Mouse (Mus musculus): ENCODE measurements at regions not wholly inside any gene's neighbourhood (a gene's known extent, or its start where the extent isn't known, plus 50 kb on each side); places are given as distances from the start of the nearest gene placed in this dataset.

DNA sequence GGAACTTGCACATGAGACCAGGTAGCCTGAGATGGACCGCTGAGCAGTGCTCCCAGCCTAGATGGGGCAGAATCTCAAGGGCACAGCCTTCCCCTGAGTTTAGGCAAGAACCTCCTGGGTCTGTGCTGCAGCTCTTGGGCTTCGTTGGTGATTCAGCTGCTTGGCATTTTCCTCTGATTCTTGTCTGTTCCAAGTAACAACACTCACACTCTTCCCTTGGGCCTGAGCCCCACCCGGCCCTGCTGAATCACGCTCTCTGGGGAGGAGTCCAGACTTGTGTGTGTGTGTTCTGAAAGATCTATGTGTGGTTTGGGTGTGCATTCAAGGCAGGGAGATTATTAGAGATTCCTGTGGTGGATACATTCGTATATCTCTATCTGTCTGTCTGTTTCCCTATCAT, 517.4 kb upstream of the Tbx3 start:
- no peak for DNase-seq

DNA sequence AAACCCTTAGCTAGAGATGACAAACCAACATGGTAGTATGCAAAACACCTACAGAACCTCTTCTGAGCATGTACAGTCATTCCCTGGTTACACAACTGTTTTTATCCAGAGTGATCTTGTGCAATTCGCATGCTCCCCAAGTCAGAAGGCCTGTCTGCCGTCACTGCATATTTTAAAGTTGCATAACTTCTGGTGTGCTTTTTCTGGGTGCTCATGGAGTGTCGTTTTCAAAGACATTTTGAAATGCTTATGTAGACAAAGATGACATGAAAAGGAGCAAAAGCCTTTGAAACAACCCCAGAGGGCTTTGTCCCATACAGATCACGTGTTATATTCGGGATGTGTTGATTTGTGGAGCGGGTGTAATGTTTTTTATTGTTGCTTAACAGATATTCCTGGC, 513.8 kb upstream of the Tbx3 start:
- no peak for DNase-seq

DNA sequence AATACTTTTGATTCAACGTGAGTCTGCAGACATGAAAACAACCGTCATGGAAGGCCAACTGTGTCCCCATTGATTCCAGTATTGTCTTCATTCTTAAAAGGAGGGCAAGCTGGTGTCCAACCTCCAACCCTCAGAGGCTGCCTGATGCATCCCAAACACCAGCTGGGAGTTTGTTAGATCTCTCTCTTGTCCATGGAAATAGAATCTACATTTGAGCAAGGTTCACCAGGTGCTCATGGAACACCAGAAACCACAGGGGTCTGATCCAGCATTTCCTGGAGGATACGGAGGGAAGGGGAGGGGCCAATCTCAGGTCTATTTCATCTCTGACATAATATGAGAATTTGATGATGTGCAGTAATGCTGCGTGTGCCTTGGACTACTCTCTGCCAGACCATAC, 512.3 kb upstream of the Tbx3 start:
- DNase-seq: no peak

DNA sequence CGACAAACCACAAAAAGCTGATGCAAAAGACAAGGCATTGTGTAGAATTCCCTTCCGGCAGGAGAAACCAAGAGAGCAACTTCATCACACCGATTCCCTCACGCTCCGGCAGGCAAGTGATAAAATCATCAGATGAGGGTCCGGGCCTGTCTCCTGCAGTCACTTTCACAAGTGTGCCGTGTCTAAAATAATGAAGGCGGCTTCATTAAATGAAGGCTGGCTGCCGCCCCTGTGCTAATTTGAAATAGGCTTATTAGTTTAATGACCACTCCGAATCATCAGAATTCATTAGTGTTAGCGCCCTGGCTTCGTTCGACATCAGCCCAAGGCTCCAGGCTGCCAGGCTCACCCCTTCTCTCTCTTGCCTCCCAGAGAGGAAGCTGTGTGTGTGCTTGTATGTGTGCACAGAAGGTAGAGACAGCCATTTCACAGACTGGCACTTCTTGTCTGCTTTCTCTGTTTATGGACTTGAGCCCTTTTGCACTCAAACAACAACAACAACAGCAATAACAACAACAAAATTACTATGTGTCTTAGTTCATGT, 508.3 kb upstream of the Tbx3 start:
- no peak for DNase-seq

DNA sequence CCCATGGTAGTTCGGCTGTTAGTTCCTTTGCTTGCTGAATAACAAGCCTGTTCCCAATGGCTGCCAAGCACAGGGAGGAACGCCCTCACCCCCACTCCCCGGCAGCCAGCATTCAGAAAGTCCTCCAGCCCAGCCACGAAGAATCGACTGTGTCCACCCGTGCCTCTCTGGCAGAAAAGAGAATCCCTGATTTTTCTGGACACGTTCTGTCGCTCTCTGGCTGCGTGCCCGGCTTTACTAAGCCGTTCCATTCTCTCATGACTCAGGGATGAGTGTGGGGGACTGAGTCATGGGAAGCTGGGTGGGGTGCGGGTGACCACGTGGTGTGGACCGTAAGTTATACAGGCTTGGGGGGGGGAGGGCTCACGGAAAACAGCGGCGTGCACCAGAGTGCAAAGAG, 502.8 kb upstream of the Tbx3 start:
- peak; percentile 14 to 39 for DNase-seq

DNA sequence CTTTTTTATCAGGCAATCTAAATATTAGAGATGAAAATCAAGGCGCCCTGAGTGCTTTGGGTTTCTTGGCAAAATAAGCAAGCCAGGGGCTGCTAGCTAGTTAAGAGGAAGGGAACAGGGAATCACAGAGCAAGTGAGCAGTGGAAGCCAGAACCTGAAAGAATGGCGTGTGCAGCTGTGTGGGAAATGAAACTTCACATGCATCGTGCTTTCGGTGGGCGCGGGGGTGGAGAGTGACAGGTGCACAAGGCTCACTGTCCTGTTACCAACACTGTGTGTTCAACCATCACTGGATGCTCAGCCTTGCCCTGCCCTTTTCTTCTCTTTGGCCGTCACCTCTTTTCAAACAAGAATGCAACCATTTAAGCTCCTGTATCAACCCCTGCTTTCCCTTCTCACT, 501.2 kb upstream of the Tbx3 start:
- DNase-seq: no peak

DNA sequence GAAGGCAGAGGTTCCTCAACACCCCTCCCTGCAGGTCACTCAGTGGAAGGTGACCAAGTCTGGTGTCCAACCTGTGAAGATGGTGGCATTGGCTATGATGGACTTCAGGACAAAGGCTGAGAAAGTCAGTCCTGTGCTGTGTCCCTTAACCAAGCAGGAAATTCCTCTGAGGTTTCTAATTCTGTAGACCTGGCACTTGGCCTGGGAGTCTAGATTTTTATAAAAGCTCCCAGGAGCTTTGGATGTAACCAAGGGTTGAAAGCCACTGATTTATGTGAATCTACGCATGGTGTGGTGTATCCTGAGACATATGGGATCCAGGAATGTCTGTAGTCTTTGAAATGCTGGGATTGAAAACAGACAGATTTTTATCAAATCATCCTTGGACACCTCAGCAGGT, 498.8 kb upstream of the Tbx3 start:
- DNase-seq: peak in 1 of 2 experiments; percentile 5

DNA sequence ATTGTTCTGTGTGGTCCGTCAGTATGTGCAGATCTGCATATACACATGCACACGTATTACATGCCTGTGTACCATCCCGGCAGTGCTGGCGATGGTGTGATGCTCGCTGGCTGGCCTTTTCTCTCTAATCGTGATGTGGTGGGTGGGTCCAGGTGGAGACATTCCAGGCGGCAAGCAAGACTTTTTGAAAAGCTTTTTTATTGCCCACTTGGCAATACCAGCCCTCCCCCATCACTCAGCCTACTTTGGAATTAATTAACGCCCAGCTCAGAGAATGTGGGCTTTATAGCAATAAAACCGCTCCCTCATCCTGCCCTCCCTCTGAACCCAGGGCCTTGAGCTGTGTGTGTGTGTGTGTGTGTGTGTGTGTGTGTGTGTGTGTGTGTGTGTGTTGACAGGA, 491.7 kb upstream of the Tbx3 start:
- DNase-seq: no peak

DNA sequence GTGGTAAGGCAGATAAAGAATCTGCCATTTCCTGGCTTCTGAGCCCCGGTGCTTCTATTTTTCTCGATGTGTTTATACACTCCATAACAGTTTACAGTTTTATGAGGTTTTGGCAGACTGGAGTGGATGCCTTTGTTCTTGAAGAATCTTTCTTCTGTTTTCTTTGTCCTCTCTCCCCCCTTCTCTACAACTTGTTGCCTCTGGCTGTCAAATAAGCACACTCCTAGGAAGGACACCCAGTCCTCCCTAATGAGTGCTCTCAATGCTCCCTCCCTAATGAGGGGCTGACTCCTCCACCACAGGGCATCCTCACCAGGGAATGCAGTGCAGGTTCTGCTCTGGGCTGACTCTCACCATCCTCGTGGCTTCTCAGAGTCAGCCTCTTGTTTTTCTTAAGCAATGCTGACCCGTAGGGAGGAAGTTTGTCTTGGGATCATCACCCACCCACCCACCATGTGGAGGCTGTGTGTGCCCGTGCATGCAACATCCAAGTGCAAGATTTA, 486.9 kb upstream of the Tbx3 start:
- DNase-seq: no peak

DNA sequence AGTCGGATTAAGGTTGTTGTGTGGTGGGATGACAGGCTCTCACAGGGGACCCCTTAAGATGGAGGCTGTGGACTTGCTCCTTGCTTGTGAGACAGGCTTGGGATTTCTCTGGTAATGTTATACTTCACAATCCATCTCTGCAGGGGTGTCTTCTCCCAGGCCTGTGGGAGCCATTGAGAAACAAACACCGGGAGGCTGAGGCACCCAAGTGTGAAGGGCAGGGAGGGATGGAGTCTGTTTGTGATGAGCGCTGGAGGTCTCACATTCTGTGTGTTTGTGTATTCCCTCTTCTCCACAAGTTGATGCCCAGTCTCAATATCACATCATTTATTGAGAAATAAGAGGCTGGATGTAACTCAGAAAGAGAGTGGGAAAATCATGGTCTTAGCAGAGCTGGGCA, 483.9 kb upstream of the Tbx3 start:
- no peak for DNase-seq

DNA sequence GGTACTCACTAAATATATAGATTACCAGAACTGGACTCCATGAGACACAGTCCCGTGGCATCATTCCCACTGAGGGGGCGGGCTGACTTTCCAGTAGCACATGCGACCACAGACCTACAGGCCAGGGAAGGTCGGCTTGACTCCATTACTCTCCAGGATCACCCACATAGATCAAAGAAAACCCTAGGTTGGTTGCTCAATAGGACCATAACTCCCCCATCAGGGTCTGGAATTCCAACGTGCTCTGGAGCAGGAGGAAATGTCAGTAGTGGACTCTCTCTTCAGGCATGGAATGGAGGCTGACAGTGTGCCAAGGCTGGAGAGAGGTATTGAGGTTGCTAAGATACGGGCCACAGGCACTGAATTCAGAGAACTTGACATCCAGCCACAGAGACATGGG, 482.0 kb upstream of the Tbx3 start:
- no peak for DNase-seq

DNA sequence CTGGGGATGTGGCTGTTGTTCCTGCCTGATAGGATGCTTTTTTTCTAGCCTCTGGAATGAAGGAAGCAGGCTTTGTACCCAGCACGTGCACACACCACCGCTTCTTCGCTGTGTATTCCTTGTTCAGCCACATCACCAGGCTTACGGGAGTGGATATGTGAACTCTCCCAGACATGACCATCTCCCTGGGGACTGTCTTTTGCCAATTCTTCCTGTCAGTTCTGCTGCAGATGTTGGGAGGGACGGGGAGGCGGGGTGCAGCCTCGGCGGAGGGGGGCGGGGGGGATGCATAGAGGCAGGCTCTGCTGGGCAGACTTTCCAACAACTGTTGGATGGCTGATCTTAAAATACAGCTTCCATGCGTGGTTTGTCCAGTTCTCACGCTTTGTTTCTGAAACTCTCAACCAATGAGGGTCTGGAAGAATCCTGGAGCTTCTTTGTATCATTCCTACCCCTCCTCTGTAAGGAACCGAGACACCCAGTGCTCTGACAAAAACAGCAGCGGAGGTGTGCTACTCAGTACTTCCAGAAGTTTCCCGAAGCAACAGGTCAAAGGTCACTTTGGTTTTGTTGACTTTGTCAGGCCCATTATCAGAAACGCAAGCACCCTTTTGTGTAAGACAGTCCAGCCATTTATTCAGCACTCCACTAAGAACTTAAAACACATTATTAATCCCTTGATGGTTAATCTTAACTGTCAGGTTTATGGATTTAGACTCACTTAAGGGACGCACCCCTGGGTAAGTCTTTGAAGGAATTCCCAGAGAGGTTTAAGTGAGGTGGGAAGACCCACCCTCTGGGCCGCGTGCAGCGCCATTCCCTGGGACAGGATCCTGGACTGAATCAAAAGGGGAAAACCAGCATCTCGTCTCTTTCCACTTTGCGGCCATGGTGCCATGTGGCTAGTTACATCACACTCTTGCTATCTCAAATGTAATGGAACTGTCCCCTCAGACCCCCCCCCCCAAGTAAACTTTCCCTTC, 476.5 kb upstream of the Tbx3 start:
- peak; percentile 14 to 34 for DNase-seq

DNA sequence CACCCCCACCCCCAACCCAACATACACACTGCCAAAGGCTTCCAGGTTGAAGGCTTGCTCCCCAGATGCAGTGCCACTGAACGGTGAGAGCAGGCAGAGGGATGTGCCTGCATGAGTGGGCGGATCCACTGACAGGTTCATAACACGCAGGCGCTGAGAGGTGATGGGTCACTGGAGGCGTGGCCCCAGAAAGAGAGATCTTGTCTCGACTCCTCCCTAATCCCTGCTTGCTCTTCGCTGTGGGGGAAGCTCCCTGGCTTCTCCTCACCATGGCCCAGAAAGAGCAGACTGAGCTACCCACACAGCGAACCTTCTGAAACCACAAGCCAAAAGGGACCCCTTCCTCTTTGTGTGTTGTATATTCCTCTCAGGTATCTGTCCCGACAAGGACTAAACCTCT, 470.6 kb upstream of the Tbx3 start:
- DNase-seq: no peak

DNA sequence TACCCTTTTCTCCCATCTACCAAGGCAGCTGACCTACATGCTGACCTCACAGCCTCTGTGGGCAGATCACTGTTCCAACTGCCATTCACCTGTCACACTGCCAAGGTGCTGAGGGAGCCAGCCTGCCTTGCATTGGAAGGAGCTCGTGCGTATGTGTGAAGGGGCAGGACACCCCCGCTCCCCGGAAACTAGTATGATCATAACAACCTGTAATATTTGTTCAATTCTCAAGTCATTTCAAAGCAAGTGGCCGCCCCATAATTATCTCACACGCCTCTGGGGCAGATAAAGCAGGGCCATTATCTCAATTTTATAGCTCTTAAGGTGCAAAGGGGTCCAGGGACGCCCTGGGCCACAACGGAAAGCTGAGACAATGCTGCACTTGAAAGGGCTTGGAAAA, 469.2 kb upstream of the Tbx3 start:
- no peak for DNase-seq

DNA sequence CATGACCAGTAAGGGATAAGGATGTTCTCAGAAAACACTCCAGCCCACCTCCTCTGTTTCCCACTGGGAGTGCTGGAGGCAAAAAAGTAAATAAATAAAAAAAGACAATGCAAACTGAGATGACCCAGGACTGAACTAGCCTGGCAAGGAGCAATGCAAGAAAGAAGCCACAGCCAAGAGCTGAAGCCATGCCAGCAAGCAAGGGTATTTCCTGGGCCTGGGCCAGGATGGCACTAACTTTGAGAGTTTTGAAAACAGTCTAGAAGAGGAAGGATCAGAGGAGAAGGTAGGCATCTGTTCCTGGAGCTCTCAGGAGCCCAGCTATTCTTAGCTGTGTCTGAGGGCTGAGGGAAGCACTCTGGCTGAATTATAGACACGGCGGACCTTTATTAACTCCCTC, 465.7 kb upstream of the Tbx3 start:
- no peak for DNase-seq

DNA sequence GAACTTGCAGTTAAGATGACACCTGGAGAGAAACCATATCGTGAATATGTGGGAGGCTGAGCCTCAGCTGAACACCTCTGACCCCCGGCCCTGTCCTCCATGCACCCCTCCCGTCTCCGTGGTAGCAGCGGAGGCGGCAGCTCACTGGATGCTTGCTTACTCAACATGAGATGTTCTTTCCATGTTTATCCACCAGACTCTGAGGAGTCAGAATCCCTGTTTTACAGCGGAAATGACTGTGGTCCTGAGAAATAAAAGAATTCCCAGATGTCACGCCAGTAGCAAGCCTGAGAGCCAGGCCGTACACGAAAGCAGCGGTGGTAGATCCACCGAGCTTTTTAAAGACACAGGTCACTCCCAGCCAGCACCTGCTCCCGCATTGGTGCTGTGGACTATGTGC, 462.4 kb upstream of the Tbx3 start:
- DNase-seq: peak; percentile 1 to 8

DNA sequence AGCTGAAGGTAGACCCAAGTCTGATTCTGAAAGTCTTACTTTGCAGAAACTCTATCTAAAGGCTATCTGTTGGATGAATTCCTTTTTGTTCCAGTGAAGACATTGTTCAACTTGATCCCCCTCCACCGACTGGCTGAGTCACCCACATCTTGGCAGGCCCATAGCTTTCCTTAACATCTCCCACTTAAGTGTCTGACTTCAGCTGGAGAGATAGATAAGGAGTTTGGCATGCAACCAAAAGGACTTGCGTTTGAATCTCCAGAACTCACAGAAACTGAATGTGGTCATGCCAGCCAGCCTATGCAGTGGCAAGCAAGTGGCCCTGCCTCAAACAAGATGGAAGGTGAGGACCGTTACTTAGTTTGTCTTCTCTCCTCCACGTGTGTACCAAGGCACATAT, 457.3 kb upstream of the Tbx3 start:
- DNase-seq: no peak

DNA sequence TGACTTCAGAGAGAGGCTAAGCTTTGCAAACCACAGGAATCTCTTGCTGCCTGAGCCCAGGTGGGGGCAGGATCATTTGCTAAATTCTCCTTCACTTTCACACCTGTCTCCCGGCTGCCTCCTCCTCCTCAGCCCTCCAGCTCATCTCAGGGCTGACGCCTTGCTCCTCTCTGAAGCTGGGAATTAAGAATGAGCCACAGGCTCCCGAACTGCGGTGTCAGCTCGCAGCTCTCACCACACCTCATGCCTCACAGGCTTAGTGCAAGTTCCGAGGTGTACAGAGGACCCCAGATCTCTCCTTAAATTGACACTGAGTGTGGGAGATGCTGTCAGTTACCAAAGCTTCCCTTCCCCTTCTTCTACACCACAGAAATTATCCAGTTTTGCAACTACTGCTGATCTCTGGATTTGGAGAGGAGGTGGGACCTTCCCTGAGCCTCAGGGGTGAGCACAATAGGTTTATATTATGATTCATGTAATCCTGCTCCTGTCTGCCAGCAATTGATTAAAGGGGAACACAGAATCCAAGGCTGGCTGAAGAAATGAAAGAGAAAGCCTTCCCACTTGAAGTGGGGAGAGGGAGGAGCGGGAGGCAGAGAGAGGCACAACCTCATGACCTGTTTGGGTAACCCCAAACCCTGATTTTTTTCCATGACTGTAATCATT, 456.6 kb upstream of the Tbx3 start:
- no peak for DNase-seq

DNA sequence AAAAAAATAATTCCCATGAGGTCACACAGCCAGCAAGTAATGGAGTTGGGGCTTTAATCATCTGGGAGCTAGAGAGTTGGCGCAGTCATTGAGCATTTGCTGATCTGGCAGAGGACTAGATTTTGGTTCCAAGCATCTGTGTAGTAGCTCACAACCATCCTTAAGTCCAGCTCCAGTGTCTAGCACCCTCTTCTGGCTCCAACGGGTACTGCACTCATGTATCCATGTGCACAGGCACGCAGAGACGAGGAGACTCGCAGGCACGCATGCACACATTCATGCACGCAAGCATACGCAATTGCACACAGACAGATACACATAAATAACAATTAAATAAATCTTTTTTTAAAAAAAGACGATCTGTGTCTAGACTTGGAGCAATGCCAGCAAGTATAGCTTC, 455.5 kb upstream of the Tbx3 start:
- peak in 1 of 2 experiments; percentile 13 for DNase-seq

DNA sequence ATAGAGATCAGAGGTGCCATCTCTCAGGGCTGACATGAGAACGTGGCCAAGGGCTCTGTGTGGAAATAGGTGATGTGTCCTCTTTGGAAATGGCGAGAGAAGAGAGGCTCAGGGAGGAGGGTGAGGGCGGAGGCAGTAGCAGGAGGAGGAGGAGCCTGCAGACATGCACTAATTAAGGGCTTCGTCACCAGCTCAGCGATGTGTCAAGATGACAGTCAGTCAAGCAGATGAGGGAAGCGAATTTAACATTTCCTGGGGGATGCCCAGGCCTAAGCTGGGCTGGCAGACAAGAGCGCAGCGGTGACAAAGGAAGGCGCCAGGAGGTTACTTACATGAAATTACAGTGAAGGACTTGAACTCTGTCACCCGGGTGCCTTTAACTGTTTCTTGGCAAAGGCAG, 455.1 kb upstream of the Tbx3 start:
- DNase-seq: no peak

DNA sequence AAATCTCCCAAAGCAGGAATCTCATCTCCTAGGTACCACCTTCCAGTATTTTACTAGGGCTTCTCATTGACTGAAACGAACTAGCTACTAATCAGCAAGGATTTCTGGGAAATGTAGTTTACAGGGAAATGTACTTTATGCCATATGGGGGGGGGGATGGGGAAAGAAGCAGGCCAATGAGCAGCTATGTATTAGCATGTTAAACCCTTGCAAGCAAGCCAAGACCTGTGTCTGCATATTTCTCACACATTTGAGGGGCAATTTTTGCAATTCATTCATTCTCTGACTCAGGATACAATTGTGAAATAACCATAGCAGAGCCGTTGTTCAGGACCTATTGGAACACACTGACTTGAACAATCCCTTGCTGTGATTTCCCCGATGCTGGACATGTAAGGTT, 454.3 kb upstream of the Tbx3 start:
- DNase-seq: no peak

DNA sequence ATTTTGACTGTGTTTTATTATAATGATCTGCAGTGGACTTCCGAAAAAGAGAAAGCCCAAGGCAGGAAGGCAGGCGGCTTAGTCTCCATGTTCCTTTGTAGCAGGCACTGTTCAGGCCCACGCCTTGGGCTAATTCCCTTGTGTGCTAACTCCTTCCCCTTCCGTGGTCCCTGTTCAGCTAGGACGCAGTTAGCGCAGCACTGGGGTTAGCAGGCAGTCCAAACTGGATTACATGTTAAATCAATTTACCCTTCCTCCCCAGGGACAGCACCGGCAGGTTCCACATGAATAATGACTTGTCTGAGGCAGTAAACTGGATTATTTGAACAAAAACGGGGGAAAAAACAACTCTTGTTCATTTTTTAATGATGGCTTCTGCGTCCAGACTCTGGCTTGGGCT, 453.4 kb upstream of the Tbx3 start:
- DNase-seq: no peak

DNA sequence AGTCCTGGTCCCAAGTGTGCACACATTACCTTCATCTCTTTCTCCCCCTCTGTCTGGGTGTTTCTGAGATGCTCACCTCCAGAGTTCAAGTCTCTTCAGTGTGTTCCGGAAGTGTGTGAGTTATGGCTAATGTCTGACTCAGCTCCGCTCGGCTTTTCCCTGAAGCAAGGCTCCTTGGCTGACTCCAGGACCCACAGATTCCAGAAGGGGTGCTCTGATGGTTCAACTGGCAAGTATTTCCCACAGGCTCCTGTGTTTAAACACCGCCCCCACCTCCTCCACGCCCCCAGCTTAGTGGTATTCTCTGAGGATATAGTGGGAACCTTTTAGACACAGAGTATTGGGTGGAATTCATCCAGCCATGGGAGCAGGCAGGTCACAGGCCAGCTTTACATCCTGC, 441.8 kb upstream of the Tbx3 start:
- DNase-seq: no peak

DNA sequence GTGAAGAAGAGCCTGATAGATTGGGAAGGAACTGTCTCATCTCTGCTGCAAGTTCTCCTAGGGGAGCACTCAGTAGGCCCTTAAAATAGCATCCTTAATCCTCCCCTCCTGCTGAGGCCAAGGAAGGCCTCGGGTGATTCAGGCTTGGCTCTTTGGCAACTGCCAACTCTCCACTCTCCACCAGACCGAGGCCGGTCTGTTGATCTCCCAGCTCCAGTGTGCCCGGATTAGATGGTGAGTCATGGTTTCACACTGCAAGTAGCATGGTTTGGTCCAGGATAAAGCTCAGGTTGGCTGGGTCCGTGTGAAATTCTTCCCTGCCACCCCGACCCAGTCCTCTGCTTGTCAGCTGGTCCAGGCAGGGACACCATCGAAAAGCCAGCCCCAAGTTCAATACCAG, 437.5 kb upstream of the Tbx3 start:
- DNase-seq: no peak
